Mouse (Mus musculus) hindbrain, embryonic 14.5 days (tissue): Measurements from ENCODE around the gene Ankrd33b. TPM values are rescaled to one million over a fixed set of nuclear protein-coding genes. Genes with fewer than 3 reads are reported as not detected.

Experiments used
- ATAC-seq: fragments of 200-750 bp; cut with Nextera tagmentation; 2 replicates; pipeline ENCODE4 v1.8.0; 2017; ENCODE audit warnings: moderate number of reproducible peaks, mild to moderate bottlenecking, moderate TSS enrichment, moderate library complexity; ENCODE audit not compliant: low FRiP score
- DNase-seq: peaks from one replicate; pipeline ENCODE4 v3.0.0-alpha.2; 2015; ENCODE audit warnings: low spot score
- H3K27ac ChIP-seq: fragments of 300-500 bp; sonication (generic); 2 replicates; pipeline ENCODE4 v1.5.1; 2014; ENCODE audit warnings: mild to moderate bottlenecking, moderate library complexity
- H3K27me3 ChIP-seq: fragments of 300-500 bp; sonication (generic); 2 replicates; pipeline ENCODE4 v1.6.1; 2014; ENCODE audit warnings: mild to moderate bottlenecking, low read length, mixed read lengths; ENCODE audit not compliant: control insufficient read depth, insufficient read depth
- H3K36me3 ChIP-seq: fragments of 300-500 bp; sonication (generic); replicated peaks from 2 replicates; pipeline ENCODE4 v1.6.1; 2014; ENCODE audit not compliant: control insufficient read depth, insufficient read depth
- H3K4me1 ChIP-seq: fragments of 300-500 bp; sonication (generic); replicated peaks from 2 replicates; pipeline ENCODE4 v1.6.1; 2014; ENCODE audit warnings: antibody characterized with exemption, low read length, mixed read lengths; ENCODE audit not compliant: control insufficient read depth, insufficient read depth
- H3K4me2 ChIP-seq: fragments of 300-500 bp; sonication (generic); replicated peaks from 2 replicates; pipeline ENCODE4 v1.6.1; 2014; ENCODE audit warnings: mild to moderate bottlenecking, moderate library complexity
- H3K4me3 ChIP-seq: fragments of 300-500 bp; sonication (generic); replicated peaks from 2 replicates; pipeline ENCODE4 v1.5.1; 2014; ENCODE audit warnings: mild to moderate bottlenecking, low read length
- H3K9ac ChIP-seq: fragments of 300-500 bp; sonication (generic); 2 replicates; pipeline ENCODE4 v1.6.1; 2014
- H3K9me3 ChIP-seq: fragments of 300-500 bp; sonication (generic); 2 replicates; pipeline ENCODE4 v1.6.1; 2016; ENCODE audit warnings: low read length; ENCODE audit not compliant: control insufficient read depth
- WGBS: fragments of 180-500 bp; shearing (Covaris S2); extraction: QIAGEN DNeasy Blood & Tissue Kit; methylation state at CpG from one replicate; pipeline ENCODE4 v1.1.7; 2014; 5-methylcytosine and 5-hydroxymethylcytosine counted together
- polyA plus RNA-seq: library from polyadenylated mRNA; unstranded; fragments of >200 nt; fragmentation: Nextera tagmentation; extraction: Ambion mirVana; gene quantifications from 2 replicates; pipeline ENCODE4 v1.2.1, GENCODE M21; 2014

The Ankrd33b gene
- polyA plus RNA-seq, 1 experiment from 2014 or later: 1.3 TPM

- no peak overlapping the region for H3K4me2 ChIP-seq
- WGBS: 85% methylated on average over 10 of the region's 10 CpGs
- no peaks in the 10 kb centered on the region for H3K9me3 ChIP-seq
- no peak overlapping the region for H3K9ac ChIP-seq
- ATAC-seq: no peak
- no peaks in the 10 kb centered on the region for H3K27me3 ChIP-seq
- H3K36me3 ChIP-seq: 0 out of 2 replicates have a peak, but pooled peaks cover 3% of the 10 kb centered on the region
- H3K4me3 ChIP-seq: no peak overlapping the region
- H3K27ac ChIP-seq: no peak overlapping the region
- no peak for DNase-seq
- H3K4me1 ChIP-seq: no peaks in the 10 kb centered on the region
Observed at GRCm38 (mm10) chr15:31273509-31273908, 94.0 kb downstream of the Ankrd33b start.

- Histone ChIP-seq H3K9ac (no peak overlapping the region), H3K9me3 (no peaks in the 10 kb centered on the region), H3K27me3 (no peaks in the 10 kb centered on the region), H3K4me2 (no peak overlapping the region), H3K27ac (no peak overlapping the region), H3K4me3 (no peak overlapping the region), H3K4me1 (no peaks in the 10 kb centered on the region), H3K36me3 (0 out of 2 replicates have a peak, but pooled peaks cover 3% of the 10 kb centered on the region)
- DNase-seq: no peak
- no peak; the same call in 1 of the 2 replicates for ATAC-seq
- WGBS: 83% methylated on average over 7 of the region's 7 CpGs
Observed at GRCm38 (mm10) chr15:31272695-31273094, 94.8 kb downstream of the Ankrd33b start.

GRCm38 (mm10) chr15:31269558-31269957 is 98.0 kb downstream of the Ankrd33b start:
- Histone ChIP-seq H3K4me2 (no peak overlapping the region), H3K36me3 (0 out of 2 replicates have a peak, but pooled peaks cover 3% of the 10 kb centered on the region), H3K27ac (no peak overlapping the region), H3K27me3 (no peaks in the 10 kb centered on the region), H3K9me3 (no peaks in the 10 kb centered on the region), H3K4me3 (no peak overlapping the region), H3K9ac (no peak overlapping the region), H3K4me1 (no peaks in the 10 kb centered on the region)
- ATAC-seq (no peak), DNase-seq (no peak)
- WGBS: 87% methylated on average over 4 of the region's 4 CpGs

DNA sequence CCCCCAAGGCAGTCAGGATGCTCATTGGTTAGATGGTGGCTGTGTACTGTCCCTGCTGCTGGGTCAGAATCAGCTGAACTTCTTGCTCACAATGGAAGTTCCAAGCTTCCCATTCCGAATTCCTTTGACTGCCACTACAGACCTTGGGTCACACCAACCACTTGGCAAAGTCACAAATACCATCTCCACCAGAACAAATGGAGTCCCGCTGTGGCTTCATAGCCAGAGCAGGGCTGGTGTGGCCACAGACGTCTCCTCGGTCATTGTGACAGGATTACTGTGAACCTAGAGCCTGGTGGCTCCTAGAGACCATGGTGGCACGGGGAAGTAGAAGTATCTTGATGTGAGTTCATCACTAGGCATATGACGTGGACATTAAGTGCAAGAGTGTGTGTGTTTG is 99.4 kb downstream of the Ankrd33b start:
- Histone ChIP-seq H3K36me3 (no peaks in the 10 kb centered on the region), H3K9ac (no peak overlapping the region), H3K4me3 (no peak overlapping the region), H3K27ac (no peak overlapping the region), H3K4me2 (no peak overlapping the region), H3K4me1 (no peaks in the 10 kb centered on the region), H3K27me3 (no peaks in the 10 kb centered on the region), H3K9me3 (no peaks in the 10 kb centered on the region)
- DNase-seq (no peak), ATAC-seq (no peak)
- 82% methylated on average over 6 of the region's 6 CpGs for WGBS

GRCm38 (mm10) chr15:31265845-31266244 is 101.7 kb downstream of the Ankrd33b start:
- Histone ChIP-seq H3K27ac (no peak overlapping the region), H3K9ac (no peak overlapping the region), H3K9me3 (no peaks in the 10 kb centered on the region), H3K4me2 (no peak overlapping the region), H3K27me3 (no peaks in the 10 kb centered on the region), H3K4me3 (no peak overlapping the region), H3K36me3 (no peaks in the 10 kb centered on the region), H3K4me1 (no peaks in the 10 kb centered on the region)
- WGBS: 86% methylated on average over 12 of the region's 12 CpGs
- DNase-seq (no peak), ATAC-seq (no peak)

- Histone ChIP-seq H3K4me3 (no peak overlapping the region), H3K4me1 (no peaks in the 10 kb centered on the region), H3K9ac (no peak overlapping the region), H3K27me3 (no peaks in the 10 kb centered on the region), H3K27ac (no peak overlapping the region), H3K36me3 (no peaks in the 10 kb centered on the region), H3K4me2 (no peak overlapping the region), H3K9me3 (no peaks in the 10 kb centered on the region)
- DNase-seq (no peak), ATAC-seq (peak; percentile 23; the same call in 1 of the 2 replicates)
- 92% methylated on average over 8 of the region's 8 CpGs for WGBS
Observed at GRCm38 (mm10) chr15:31265404-31265803, 102.1 kb downstream of the Ankrd33b start.

- 25% methylated on average over 6 of the region's 6 CpGs for WGBS
- Histone ChIP-seq H3K36me3 (no peaks in the 10 kb centered on the region), H3K4me1 (no peaks in the 10 kb centered on the region), H3K9me3 (no peaks in the 10 kb centered on the region), H3K4me3 (no peak overlapping the region), H3K27me3 (no peaks in the 10 kb centered on the region), H3K4me2 (no peak overlapping the region), H3K27ac (no peak overlapping the region), H3K9ac (no peak overlapping the region)
- DNase-seq: peak; percentile 87
- peak; percentile 90 for ATAC-seq
Observed at GRCm38 (mm10) chr15:31264827-31265226, 102.7 kb downstream of the Ankrd33b start.

DNA sequence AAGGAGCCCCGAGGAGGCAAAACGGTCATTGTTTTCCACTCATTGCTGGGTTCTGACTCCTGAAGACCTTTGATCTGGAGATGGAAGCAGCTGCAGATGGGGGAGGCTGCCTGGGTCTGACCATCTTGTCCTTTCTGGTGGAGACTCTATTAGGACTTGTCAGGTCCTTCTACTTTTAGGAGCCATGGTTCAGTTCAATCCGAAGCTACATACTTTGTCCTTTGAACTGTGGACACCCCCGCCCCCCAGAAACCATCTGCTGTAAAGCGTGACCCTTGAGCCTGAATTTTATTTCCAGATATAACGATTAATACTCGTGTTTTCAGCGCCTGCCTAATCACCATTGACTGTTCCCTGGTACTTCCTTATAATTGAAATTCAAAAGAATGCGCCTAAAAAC is 105.2 kb downstream of the Ankrd33b start:
- Histone ChIP-seq H3K4me2 (no peak overlapping the region), H3K27ac (no peak overlapping the region), H3K9me3 (no peaks in the 10 kb centered on the region), H3K27me3 (no peaks in the 10 kb centered on the region), H3K4me1 (no peaks in the 10 kb centered on the region), H3K36me3 (no peaks in the 10 kb centered on the region), H3K9ac (no peak overlapping the region), H3K4me3 (no peak overlapping the region)
- ATAC-seq: no peak
- no peak for DNase-seq
- 85% methylated on average over 9 of the region's 9 CpGs for WGBS

GRCm38 (mm10) chr15:31261094-31261493 is 106.4 kb downstream of the Ankrd33b start:
- no peak for DNase-seq
- Histone ChIP-seq H3K27ac (no peak overlapping the region), H3K36me3 (no peaks in the 10 kb centered on the region), H3K4me3 (no peak overlapping the region), H3K4me2 (no peak overlapping the region), H3K9ac (no peak overlapping the region), H3K27me3 (no peaks in the 10 kb centered on the region), H3K4me1 (0 out of 2 replicates have a peak, but pooled peaks cover 4% of the 10 kb centered on the region), H3K9me3 (no peaks in the 10 kb centered on the region)
- no peak for ATAC-seq
- WGBS: 78% methylated on average over 10 of the region's 10 CpGs
